Mouse (Mus musculus) CH12.LX (cell line): ENCODE measurements around the gene Vdr. TPM values are rescaled to one million over a fixed set of nuclear protein-coding genes. Genes with fewer than 3 reads are reported as not detected.
"Not testable (repeated sequence)": the region's sequence is repeated elsewhere in the genome, so short reads cannot be mapped to it uniquely, and the experiment has no call there.

ENCODE experiments used
- DNase-seq: peaks from one replicate; pipeline ENCODE4 v3.0.0-alpha.2; 2013; ENCODE audit errors: extremely low read depth
- H3K27ac ChIP-seq: 2 replicates; pipeline ENCODE4 v1.5.1; 2012; ENCODE audit warnings: low read depth, mild to moderate bottlenecking, control low read depth, moderate library complexity; ENCODE audit not compliant: insufficient read depth
- H3K27me3 ChIP-seq: replicated peaks from 2 replicates; pipeline ENCODE3; 2012; ENCODE audit warnings: inconsistent platforms
- H3K36me3 ChIP-seq, 2 experiments: replicated peaks in 1 of 2; 2 replicates each; pipeline versions ENCODE3 to v1.6.1; 2012; ENCODE audit warnings: inconsistent platforms in 1 of 2, low read length in 1 of 2, mild to moderate bottlenecking in 1 of 2, mixed read lengths in 1 of 2, moderate library complexity in 1 of 2; ENCODE audit not compliant: control insufficient read depth in 1 of 2, insufficient read depth in 1 of 2
- H3K4me1 ChIP-seq, 2 experiments: 2 replicates each; pipeline ENCODE4 v1.6.1; 2012; ENCODE audit warnings: inconsistent platforms in 1 of 2, moderate library complexity in 1 of 2; ENCODE audit not compliant: insufficient read depth in 2 of 2, control insufficient read depth in 1 of 2
- H3K4me2 ChIP-seq: 2 replicates; pipeline ENCODE4 v1.6.1; 2012; ENCODE audit warnings: low read depth, mild to moderate bottlenecking, control low read depth; ENCODE audit not compliant: poor library complexity, insufficient read depth, severe bottlenecking
- H3K4me3 ChIP-seq, 3 experiments: fragments of 150-350 bp in 1 of 3; sonication (generic) in 1 of 3; replicated peaks in 1 of 3; 2 replicates each; pipeline versions ENCODE3 to v1.5.1; 2011 to 2012; ENCODE audit warnings: low read depth in 2 of 3, low read length in 2 of 3, mild to moderate bottlenecking in 2 of 3, moderate library complexity in 2 of 3, control low read depth in 1 of 3, improper control_type of control experiment in 1 of 3, inconsistent platforms in 1 of 3, mixed read lengths in 1 of 3; ENCODE audit not compliant: poor library complexity in 1 of 3
- H3K79me2 ChIP-seq: replicated peaks from 2 replicates; pipeline ENCODE4 v1.6.1; 2012; ENCODE audit warnings: mild to moderate bottlenecking, moderate library complexity; ENCODE audit not compliant: control insufficient read depth, poor library complexity, insufficient read depth, severe bottlenecking; ENCODE audit errors: extremely low read depth
- H3K9ac ChIP-seq: 2 replicates; pipeline ENCODE4 v1.6.1; 2012; ENCODE audit warnings: low read depth, mild to moderate bottlenecking, control low read depth, moderate library complexity; ENCODE audit not compliant: insufficient read depth
- H3K9me3 ChIP-seq: replicated peaks from 2 replicates; pipeline ENCODE3; 2012; ENCODE audit warnings: low read length, inconsistent platforms, mixed read lengths
- CTCF ChIP-seq, 2 experiments: IDR thresholded peaks in 1 of 2; conservative IDR thresholded peaks in 1 of 2; 2 replicates each; pipeline ENCODE4 v1.5.1; 2011 to 2012; ENCODE audit warnings: low read depth in 2 of 2, low read length in 2 of 2, improper control_type of control experiment in 1 of 2, inconsistent platforms in 1 of 2, mild to moderate bottlenecking in 1 of 2, moderate library complexity in 1 of 2
- ETS1 ChIP-seq: conservative IDR thresholded peaks from 2 replicates; pipeline ENCODE4 v1.6.1; 2012; ENCODE audit warnings: low read depth, mild to moderate bottlenecking, inconsistent platforms, low read length, improper control_type of control experiment, moderate library complexity
- IRF4 ChIP-seq: IDR thresholded peaks from 2 replicates; pipeline ENCODE4 v1.6.1; 2014; ENCODE audit warnings: low read depth, mild to moderate bottlenecking, inconsistent platforms, low read length, improper control_type of control experiment
- RAD21 ChIP-seq: IDR thresholded peaks from 2 replicates; pipeline ENCODE4 v1.6.1; 2011; ENCODE audit warnings: low read depth, mild to moderate bottlenecking, low read length, improper control_type of control experiment, moderate library complexity
- SMC3 ChIP-seq: IDR thresholded peaks from 2 replicates; pipeline ENCODE4 v1.6.1; 2011; ENCODE audit warnings: low read depth, low read length, improper control_type of control experiment
- ZC3H11A ChIP-seq: IDR thresholded peaks from 2 replicates; pipeline ENCODE4 v1.6.1; 2012; ENCODE audit warnings: low read depth, mild to moderate bottlenecking, inconsistent platforms, low read length, improper control_type of control experiment
- ZNF384 ChIP-seq: IDR thresholded peaks from 2 replicates; pipeline ENCODE4 v1.6.1; 2012; ENCODE audit warnings: low read depth, low read length, improper control_type of control experiment, inconsistent platforms
- dilution Hi-C: fragments of 300-500 bp; cut with MboI; formaldehyde crosslinking; loops from 2 replicates; pipeline ENCODE4 v1.14.3; 2020; ENCODE audit warnings: low sequenced_read_pairs; ENCODE audit not compliant: extremely low pct_unique_long_range_greater_than_20kb, extremely low pct_ligation_motif_present
- in situ Hi-C: fragments of 300-500 bp; cut with MboI; formaldehyde crosslinking; loops from 3 replicates; pipeline ENCODE4 v1.14.3; 2019; ENCODE audit warnings: low sequenced_read_pairs, low pct_ligation_motif_present, low pct_unique_long_range_greater_than_20kb, mixed read lengths
- polyA plus RNA-seq: library from polyadenylated mRNA; unstranded; fragments of >175 nt; gene quantifications from 2 replicates; pipeline ENCODE4 v1.2.1, GENCODE M21; 2012; ENCODE audit warnings: low read depth; ENCODE audit not compliant: insufficient read length
- total RNA-seq, 2 experiments: library from RNA; depleted of rRNA; stranded (reverse); fragments of 300-350 nt in 1 of 2; fragments of >200 nt in 1 of 2; gene quantifications; 2 replicates each; pipeline ENCODE4 v1.2.3; 2012 to 2014

Gene Vdr
- total and polyA plus RNA-seq, 3 experiments: 0.52 to 1.7 (median 0.68) TPM

- dilution Hi-C loops, H3K4me2 ChIP-seq, H3K9ac ChIP-seq, H3K4me3 ChIP-seq, H3K36me3 ChIP-seq, H3K4me1 ChIP-seq, H3K79me2 ChIP-seq, H3K27me3 ChIP-seq, DNase-seq, H3K27ac ChIP-seq: not testable (repeated sequence)
- H3K9me3 ChIP-seq: peaks cover 18% of the 10 kb centered on the region
- in situ Hi-C loops: loop anchor here (25.0 kb wide), 1 partner anchor 292 kb away; the partner anchor contains the start of genes Asb8 and Ccdc184
- TF ChIP-seq CTCF (conservative IDR thresholded peaks at IDR 0.05 in 1 of 2, IDR thresholded peaks at IDR 0.05 in 1 of 2; ENCODE audit: low read depth in 2 of 2, low read length in 2 of 2) (peak in 1 of 2 experiments; percentile 46; a peak in 2 of 4 replicates), RAD21 (peak; percentile 28), ZNF384 (peak; percentile 50; the same call in 1 of the 2 replicates), SMC3 (peak; percentile 48), ZC3H11A (0 out of 2 replicates have a peak, but pooled peaks have one; percentile 3)
These were observed 40.3 kb downstream of the Vdr start for GRCm38 (mm10) chr15:97870116-97870515.

- dilution Hi-C loops: no loop called here
- Histone ChIP-seq H3K79me2 (no peaks in the 10 kb centered on the region), H3K9me3 (peaks cover 18% of the 10 kb centered on the region), H3K27me3 (peaks cover 3% of the 10 kb centered on the region), H3K36me3 (no peaks in the 10 kb centered on the region), H3K9ac (no peak overlapping the region), H3K27ac (no peak overlapping the region), H3K4me1 (peaks cover 0 to 3% of the 10 kb centered on the region in 2 experiments; a peak in 1 of 4 replicates), H3K4me3 (no peak overlapping the region), H3K4me2 (no peak overlapping the region)
- in situ Hi-C loops: loop anchor here (25.0 kb wide), 1 partner anchor 293 kb away; the partner anchor contains the start of genes Asb8 and Ccdc184
- DNase-seq: no peak
- TF ChIP-seq ETS1 (no peak), IRF4 (no peak)
These were observed 41.4 kb downstream of the Vdr start for GRCm38 (mm10) chr15:97868985-97869384.

GRCm38 (mm10) chr15:97865988-97866387, 44.4 kb downstream of the Vdr start:
- in situ Hi-C loops: loop anchor here (25.0 kb wide), 1 partner anchor 296 kb away; the partner anchor contains the start of genes Asb8 and Ccdc184
- no peak for DNase-seq

More at GRCm38 (mm10) chr15:97865988-97866387, 44.4 kb downstream of the Vdr start:
- H3K4me2 ChIP-seq: no peak overlapping the region
- dilution Hi-C loops: no loop called here
- peaks cover 18% of the 10 kb centered on the region for H3K9me3 ChIP-seq
- H3K9ac ChIP-seq: no peak overlapping the region
- H3K79me2 ChIP-seq: no peaks in the 10 kb centered on the region
- peaks cover 5% of the 10 kb centered on the region for H3K27me3 ChIP-seq
- H3K4me1 ChIP-seq: peaks cover 0 to 3% of the 10 kb centered on the region in 2 experiments; a peak in 1 of 4 replicates
- H3K36me3 ChIP-seq: no peaks in the 10 kb centered on the region
- TF ChIP-seq CTCF (conservative IDR thresholded peaks at IDR 0.05 in 1 of 2, IDR thresholded peaks at IDR 0.05 in 1 of 2; ENCODE audit: low read depth in 2 of 2, low read length in 2 of 2): peak; percentile 47 to 60
- peak; percentile 40 for TF ChIP-seq SMC3
- TF ChIP-seq ZC3H11A: no peak
- peak; percentile 34 for TF ChIP-seq RAD21
- TF ChIP-seq, all 38 proteins: peak for 3
- H3K4me3 ChIP-seq: no peak overlapping the region
- no peak overlapping the region for H3K27ac ChIP-seq
